Mouse (Mus musculus) embryonic fibroblast, embryonic 13.5 days (primary cell): ENCODE measurements at regions not wholly inside any gene's neighbourhood (a gene's known extent, or its start where the extent isn't known, plus 50 kb on each side); places are given as distances from the start of the nearest gene placed in this dataset.

Experiments
- CTCF ChIP-seq: IDR thresholded peaks from 2 replicates; pipeline ENCODE4 v1.5.1; 2011; ENCODE audit warnings: mild to moderate bottlenecking, control low read depth, low read length, moderate library complexity, borderline replicate concordance; ENCODE audit not compliant: insufficient read depth
- POLR2A ChIP-seq: IDR thresholded peaks from 2 replicates; pipeline ENCODE4 v1.6.1; 2011; ENCODE audit warnings: low read depth, mild to moderate bottlenecking, control low read depth, low read length, moderate library complexity

- TF ChIP-seq POLR2A (no peak), CTCF (no peak)
Measured at GRCm38 (mm10) chr7:111136066-111136639, 53.3 kb upstream of the Eif4g2 start.
